Mouse (Mus musculus) liver, adult 2 months (tissue): ENCODE data around the gene Chil3.

Source experiments
- CTCF ChIP-seq: fragments of 200-500 bp; IDR thresholded peaks from 2 replicates; pipeline ENCODE4 v1.5.1; 2011; ENCODE audit warnings: low read depth, low read length, control low read depth
- POLR2A ChIP-seq: fragments of 200-500 bp; IDR thresholded peaks from 2 replicates; pipeline ENCODE4 v1.6.1; 2011; ENCODE audit warnings: low read length, control low read depth; ENCODE audit not compliant: insufficient read depth; ENCODE audit errors: extremely low read depth

- TF ChIP-seq CTCF: no peak
- no peak for TF ChIP-seq POLR2A
These were observed 3.2 kb upstream of the Chil3 start for GRCm38 (mm10) chr3:106170522-106171053.
